Mouse (Mus musculus) thymus, postnatal 4 days (tissue): ENCODE data around the gene Slc22a12.

Experiments used
- DNase-seq: peaks from one replicate; pipeline ENCODE4 v3.0.0; 2021

Slc22a12 gene

DNA sequence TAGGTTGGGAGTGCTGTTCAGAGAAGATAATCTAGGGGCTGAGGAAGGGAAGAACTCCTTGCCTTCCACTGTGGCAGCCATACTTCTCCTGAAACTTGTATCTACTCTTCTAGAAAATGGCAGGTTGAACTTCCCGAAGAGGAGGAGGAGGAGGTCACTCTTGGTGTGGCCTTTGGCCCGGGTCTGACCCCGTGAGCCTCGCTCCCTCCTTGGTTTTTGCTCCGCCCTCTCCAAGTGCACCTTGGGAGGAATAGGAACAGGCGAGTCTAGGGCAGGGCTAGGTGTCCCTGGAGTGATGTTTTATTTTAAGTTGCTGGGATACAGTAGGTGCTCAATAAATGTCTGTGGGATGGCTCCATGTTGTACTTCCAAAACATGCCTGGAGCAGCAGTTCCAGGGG is 27.9 kb downstream of the Slc22a12 start:
- DNase-seq = no peak

GRCm38 (mm10) chr19:6513389-6514139 is 29.3 kb downstream of the Slc22a12 start:
- DNase-seq = no peak

DNA sequence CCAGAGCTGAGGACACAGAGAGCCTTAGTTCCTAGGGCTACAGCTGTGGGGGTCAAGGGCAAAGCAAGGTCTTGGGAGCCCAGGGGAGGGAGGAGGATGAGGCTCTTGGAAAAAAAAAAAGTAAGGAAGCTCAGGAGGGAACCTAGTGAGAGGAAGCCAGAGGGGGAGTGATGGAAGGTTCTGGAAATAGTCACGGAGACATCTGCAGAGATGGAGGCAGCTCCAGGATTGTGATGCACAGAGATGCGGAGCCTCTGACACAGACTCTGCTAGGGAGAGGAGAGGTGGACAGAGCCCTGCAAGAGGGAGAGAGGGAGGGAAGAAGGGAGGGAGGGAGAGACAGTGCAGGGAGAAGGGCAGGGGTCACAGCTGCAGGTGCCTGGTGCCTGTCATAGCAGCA is 32.3 kb downstream of the Slc22a12 start:
- no peak for DNase-seq

- no peak for DNase-seq
Observed at GRCm38 (mm10) chr19:6509881-6510280, 33.0 kb downstream of the Slc22a12 start.

GRCm38 (mm10) chr19:6507393-6507792 is 35.4 kb downstream of the Slc22a12 start:
- DNase-seq = no peak

DNA sequence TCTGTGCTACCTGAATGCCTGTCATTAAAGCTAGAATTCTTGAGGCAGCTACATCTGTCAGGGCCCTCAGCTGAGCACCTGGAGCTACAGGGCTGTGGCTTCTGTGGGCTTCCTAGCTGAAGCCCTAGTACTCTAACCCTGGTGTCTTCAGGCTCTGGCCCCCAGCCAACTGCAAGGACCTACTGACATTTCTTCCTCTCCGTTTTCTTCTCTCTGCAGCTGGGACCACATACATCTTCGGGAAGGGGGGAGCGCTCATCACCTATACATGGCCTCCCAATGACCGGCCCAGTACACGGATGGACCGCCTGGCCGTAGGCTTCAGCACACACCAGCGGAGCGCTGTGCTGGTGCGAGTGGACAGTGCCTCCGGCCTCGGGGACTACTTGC is 38.2 kb downstream of the Slc22a12 start:
- no peak for DNase-seq

- no peak for DNase-seq
Observed at GRCm38 (mm10) chr19:6503926-6504655, 38.7 kb downstream of the Slc22a12 start.

GRCm38 (mm10) chr19:6502543-6503319 is 40.1 kb downstream of the Slc22a12 start:
- DNase-seq = peak; percentile 59

DNA sequence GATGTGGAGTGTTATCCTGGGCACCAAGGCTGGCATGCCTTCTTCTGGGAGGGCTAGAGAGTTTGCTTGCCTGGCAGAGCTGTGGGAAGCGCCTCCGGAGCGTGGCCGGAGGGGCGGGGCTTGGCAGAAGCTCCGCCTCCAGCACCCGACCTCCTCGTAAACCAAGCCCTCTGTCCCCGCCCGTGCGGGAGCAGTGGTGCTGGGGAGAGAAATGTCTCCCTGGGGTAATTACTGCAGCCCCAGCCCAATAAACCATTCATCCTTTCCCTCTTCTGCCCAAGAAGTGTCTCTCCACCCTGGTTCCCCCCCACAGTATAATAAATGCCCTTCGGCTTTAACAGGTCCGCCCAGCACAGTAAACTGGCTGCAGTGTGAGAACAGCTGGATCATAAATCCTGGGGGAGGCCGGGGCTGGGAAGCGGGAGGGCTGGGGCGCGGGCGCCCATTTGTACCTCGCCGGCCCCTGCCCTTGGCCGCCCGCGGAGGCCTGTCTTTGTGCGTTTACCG is 40.7 kb downstream of the Slc22a12 start:
- DNase-seq = peak; percentile 67

GRCm38 (mm10) chr19:6500636-6501025 is 42.2 kb downstream of the Slc22a12 start:
- no peak for DNase-seq

DNA sequence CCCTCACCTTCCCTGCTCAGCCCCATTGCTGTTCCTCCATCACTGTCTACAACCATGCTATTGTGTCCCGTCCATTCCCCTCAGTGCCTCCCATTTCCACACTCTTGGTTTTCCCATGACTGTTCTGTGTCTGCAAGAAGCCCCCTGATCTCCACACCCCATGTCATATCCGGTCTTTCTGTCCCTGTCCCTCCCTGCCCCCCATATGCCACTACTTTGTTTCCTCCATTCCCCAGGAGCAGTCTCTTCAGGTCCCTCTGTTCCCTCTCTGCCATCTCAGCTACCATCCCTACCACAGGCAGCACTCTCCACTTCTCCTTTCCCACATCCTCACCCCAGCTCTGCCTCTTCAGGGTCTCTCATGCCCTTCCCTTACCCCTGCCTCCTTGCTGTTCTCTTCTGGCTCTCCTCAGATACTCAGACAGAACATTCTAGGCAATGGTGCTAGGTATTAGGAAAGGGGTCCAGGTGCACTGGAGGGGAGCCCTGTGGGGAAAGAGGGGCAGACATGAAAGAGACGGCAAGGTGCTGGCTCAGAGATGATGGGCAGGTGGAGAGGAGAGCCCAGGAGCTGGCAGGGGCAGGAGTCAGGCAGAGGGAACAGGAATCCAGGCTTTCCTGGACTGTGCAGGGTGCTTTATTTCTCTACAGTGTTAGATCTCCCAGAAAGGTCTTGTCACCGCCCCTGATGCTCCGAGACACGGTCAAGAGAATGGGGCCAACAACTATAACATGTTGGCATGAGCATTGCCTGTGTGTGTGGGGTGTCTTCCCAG is 42.8 kb downstream of the Slc22a12 start:
- no peak for DNase-seq

DNA sequence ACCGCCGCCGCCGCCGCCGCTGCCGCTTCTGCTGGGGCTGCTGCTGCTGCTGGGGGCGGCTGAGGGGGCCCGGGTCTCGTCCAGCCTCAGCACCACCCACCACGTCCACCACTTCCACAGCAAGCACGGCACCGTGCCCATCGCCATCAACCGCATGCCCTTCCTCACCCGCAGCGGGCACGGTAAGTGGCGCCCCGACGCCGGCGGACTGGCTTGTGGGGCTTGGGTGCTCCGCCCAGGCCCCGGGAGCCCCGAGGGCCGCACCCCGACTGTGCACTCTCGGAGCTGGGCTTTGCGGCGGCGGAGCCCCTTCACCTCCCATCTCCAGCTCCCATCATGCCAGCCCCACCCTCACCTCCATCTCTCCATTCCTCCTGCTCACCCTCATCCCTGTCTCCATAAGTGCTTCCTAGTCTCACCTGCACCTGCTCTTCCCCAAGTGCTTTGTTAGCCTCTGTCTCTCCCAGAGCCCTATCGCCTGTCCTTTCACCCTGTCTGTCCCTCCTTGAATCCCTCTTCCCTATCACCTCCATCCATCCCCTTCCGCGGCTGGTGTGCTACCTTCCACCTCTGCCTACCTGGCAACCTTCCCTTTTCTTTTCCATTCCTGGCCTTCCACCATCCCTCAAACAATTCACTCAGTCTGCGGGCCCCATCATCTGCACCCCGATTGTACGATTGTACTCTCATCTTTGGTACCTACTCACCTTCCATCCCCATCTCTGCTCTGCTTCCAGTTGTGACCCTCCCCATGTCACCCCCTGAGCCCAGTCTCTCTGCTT is 44.3 kb downstream of the Slc22a12 start:
- DNase-seq = peak; percentile 35

GRCm38 (mm10) chr19:6497803-6498202 is 45.0 kb downstream of the Slc22a12 start:
- peak; percentile 20 for DNase-seq

DNA sequence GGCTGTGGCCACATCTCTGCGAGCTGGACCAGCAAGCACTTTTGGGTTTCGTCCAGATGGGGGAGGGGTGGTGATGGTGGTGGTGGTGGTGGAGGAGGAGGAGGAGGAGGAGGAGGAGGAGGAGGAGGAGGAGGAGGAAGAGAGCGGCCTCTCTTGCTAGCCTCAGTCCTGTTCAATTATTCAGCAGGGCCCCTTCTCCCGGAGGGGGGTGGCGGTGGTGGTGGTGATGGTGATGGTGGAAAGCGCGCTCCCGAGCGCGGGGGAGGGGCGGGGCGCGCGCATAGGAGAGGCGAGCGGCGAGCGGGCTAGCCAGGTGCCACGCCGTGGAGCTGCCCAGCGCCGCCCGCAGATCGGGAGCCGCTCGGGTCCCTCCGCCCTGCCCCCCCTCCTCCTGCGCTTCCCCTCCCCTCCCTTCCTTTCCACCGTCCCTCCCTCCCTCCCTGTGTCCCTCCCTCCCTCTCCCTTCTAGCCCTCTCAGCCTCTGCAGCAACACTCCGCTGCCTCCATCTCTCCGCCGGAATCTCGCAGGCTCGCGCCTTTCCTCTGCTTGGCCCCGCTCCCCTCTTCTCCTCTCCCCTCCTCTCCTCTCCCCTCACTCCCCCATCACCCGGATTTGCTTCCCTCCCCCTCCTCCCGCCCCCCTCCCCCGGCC is 45.6 kb downstream of the Slc22a12 start:
- peak; percentile 21 for DNase-seq

DNA sequence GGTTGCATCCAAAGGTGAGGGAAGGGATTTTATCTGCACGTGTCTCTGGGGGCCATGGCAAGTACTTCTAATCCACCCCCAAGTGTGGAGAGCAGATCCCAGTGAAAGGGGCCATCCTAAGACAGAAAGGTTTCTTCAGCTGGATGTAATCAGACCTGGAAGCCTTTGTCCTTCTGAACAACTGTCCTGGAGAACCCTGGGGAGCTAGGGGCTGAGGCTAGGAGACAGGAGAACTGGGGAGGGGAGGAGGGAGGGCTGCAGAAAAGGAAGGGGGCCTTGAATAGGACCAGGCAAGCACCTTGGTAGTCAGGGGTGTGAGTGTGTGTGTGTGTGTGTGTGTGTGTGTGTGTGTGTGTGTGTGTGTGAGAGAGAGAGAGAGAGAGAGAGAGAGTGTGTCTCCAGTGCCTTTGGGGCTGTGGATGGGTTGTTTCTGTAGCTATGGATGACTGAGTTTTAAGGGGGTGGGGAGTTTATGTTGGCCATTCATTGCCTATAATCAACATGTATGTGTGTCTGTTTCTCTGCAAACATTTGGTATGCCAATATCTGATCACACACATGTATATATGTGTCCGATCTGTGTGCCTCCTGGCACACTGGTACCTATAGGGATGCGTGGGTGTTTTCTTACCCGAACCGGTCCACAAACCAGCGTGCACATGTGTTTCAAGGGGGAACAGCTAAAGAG is 46.2 kb downstream of the Slc22a12 start:
- no peak for DNase-seq

GRCm38 (mm10) chr19:6495714-6496113 is 47.1 kb downstream of the Slc22a12 start:
- no peak for DNase-seq

- no peak for DNase-seq
Observed at GRCm38 (mm10) chr19:6494504-6495170, 48.2 kb downstream of the Slc22a12 start.

DNA sequence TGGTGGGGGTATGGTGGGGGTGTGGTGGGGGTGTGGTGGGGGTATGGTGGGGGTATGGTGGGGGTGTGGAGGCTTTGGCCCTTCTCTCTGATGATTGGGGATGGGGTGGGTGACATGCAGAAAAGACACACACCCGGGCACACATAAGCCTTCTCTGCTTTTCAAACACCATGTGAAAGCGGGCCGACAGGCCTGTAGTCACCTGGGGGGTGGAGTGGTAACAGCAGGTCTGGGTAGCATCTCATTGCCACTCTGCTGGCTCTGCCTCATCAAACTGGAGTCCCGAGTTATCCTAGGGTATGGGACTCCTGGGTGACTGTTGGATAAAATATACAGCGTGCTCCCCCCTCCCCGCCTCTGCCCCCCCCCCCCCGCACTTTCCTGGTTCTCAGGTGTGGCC is 48.8 kb downstream of the Slc22a12 start:
- DNase-seq = no peak

DNA sequence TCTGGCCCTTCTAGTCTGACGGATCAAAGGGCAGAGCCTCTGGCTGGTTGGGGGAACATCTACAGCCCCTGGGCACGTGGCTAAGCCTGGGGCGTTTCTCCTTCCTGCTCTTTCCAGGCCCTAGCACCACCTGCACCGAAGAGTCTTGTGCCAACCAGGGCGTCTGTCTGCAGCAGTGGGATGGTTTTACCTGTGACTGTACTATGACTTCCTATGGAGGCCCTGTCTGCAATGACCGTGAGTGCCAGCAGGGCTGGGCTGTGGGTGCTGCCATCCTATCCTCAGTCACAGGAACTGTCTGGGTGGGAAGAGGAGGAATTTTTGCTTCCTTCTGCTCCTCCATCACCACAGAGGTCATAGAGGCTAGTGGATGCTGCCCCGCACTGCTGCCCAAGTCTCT is 49.6 kb downstream of the Slc22a12 start:
- no peak for DNase-seq

DNA sequence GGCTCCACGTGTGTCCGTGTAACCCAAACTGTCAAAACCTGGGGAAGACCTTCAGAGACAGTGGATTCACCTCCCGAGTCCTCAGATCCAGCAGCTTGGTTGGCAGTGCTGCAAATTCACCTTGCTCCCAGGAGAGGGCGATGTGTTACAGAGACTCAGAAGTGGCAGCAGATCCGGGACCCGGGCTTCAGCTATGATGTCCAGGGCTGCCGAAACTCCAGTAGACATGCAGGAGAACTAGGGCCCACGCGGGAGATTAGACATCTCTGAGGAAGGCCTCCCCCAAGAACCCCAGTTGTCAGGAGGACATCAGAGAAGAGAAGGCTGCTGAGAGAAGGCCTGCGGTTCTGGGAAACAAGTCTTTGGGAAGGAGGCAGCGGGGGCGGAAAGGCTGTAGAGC is 50.7 kb downstream of the Slc22a12 start:
- peak; percentile 59 for DNase-seq
